Mouse (Mus musculus) hematopoietic stem cell, adult 5-6 weeks (primary cell): ENCODE results near the gene Cdk6. TPM values are rescaled to one million over a fixed set of nuclear protein-coding genes. Genes with fewer than 3 reads are reported as not detected.
A peak's percentile ranks its signal among the peaks of the same experiment; 100 is the strongest.
"Not testable (repeated sequence)": the region's sequence is repeated elsewhere in the genome, so short reads cannot be mapped to it uniquely, and the experiment has no call there.

Experiments
- ATAC-seq, 2 experiments: fragments of 125-278 bp in 1 of 2; replicated peaks in 1 of 2; 2 replicates each; pipeline ENCODE4 v1.8.0; 2016 to 2017; ENCODE audit warnings: inconsistent platforms in 2 of 2, mild to moderate bottlenecking in 2 of 2, moderate number of reproducible peaks in 2 of 2, low read depth in 1 of 2, moderate TSS enrichment in 1 of 2; ENCODE audit not compliant: low FRiP score in 2 of 2, poor library complexity in 2 of 2, severe bottlenecking in 2 of 2, insufficient read depth in 1 of 2, low TSS enrichment in 1 of 2
- total RNA-seq: library from RNA; stranded (forward); fragments of 172-1452, 232-1000 nt; gene quantifications from 2 replicates; pipeline ENCODE4 v1.2.3, GENCODE M21; 2017

Gene Cdk6
- total RNA-seq, 1 experiment from 2014 or later: 171 TPM

DNA sequence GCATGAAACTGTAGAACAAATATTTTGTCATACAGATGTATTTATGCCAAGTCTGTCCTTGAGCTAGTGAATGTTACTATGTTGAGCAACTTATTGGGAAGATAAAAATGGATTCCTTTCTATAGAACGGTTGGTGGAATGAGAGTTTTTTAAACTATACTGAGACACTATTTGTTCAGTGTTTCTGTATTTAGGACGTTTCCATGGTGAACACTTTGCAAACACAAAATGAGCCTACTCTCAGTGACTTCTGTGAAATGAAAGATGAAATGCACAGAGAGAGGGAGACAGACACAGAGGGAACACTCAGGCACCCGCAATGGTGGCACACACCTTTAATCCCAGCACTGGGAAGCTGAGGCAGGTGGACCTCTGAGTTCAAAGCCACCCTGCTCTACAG lies 51.6 kb downstream of the Cdk6 start:
- no peak for ATAC-seq

DNA sequence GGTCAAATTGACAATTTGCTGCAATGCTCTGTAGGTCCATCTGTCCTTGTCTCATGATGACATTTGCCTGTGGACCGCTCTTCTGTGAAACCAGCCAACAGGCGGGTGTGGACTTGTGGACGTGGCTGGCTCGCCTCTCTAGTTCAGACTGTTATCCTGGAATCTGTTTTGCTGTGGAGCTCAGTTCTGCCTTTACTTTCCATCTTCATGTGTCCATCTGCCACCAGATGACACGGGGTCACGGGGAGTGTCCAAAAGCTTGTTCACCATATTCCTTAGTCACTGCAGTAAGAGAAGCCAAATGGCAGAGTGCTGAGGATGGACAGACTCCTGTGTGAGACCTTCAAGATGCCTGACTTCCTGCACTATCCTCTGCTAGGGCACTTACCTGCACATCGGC lies 52.9 kb downstream of the Cdk6 start:
- ATAC-seq: no peak

DNA sequence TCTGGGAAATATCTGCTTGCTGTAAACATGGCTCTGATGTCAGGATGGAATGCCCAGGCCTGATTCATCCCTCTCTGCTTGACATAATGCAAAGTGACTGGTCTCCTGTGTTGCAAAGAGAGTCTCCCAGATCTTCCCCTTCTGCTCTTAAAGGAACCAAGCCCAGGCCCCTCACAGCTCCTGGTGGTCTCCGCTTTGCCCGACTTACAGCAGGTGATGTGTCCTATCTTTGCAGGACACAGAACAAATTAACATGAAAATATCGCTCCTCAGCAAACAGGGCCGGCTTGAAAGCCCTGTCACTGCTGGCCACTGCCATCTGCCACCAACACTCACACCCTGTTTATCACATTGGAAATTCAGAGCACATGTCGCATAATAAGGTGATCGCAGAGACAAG lies 53.7 kb downstream of the Cdk6 start:
- ATAC-seq: no peak

DNA sequence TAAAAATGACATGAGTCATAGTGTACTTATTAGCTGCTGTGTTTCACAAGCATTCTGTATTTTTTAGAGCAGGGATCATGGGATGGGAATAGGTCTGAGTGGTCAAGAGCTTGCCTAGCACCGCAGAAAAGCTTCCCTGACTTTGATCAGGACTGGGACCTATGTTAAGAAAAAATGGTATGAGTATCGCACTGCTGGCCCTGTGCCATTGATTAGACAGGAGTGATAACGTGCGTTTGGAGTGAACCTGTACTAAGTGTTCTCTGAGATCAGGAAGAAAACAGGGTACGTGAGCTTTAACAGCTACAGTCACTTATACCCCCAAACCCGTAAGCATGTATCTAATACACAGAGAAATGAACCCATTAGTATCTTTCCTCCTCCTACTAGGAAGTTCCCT lies 54.9 kb downstream of the Cdk6 start:
- ATAC-seq: no peak

DNA sequence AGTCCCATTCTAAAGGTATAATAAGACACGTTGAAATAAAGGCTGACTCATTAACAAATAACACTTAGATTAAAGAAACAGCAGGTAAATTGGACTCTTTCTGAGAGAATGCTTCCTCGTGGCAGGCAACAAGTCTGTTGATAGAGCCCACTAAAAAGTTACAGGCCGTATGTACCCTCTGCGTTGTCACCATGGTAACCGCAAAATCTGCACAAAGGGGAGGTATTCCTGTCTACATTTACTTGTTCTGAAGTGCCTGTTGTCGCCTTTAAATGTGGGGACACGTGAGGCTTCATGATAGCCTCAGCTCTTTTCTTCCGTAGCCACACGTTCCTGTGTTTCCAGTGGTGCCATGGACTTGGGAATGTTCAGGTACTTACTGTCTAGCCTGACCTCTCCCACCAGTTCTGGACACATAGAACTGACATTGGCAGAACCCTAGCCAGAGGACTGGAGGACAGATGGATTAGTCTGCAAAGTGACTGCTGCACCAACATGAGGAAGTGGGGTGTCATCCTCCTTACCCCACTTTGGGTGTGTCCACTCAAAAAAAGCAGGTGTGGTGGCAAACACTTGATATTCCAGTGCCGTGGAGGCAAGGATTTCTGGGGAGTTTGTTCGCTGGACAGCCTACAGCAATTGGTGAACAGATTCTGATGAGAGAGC lies 55.8 kb downstream of the Cdk6 start:
- 0 out of 4 replicates have a peak, but pooled peaks of 1 of the 2 experiments have one; percentile 16 for ATAC-seq

DNA sequence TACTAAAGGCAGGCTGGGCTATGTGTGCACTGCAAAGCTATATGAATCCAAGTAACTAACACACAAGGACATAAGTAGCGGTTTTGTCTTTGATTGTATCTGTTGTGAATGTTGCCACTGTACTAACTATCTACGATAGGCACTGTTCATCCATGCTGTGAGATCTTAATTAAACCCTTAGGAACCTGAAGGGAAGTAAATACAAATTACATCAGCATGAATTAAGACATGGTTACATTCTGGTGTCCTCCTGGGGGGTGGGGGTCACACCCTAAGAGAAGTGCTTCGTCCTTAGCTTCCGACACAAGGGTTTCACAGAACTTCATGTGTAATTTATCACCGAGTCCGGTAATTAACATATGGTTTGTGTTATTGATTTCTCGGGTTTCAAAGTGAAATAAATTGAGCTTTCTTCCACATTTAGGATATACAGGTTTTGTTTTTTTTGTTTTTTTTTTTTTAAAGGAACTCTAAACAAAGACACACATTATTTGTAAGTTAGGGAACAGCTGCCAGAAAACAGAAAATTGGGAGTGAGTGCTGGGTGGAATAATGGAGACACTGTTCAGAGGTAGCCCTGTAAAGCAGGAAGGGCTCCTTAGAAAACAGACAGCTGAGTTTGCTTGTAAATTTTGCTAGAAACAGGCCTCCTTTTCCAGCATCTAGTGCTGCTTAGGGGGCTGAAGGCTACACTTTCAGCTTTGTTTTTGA lies 58.7 kb downstream of the Cdk6 start:
- ATAC-seq: no peak

DNA sequence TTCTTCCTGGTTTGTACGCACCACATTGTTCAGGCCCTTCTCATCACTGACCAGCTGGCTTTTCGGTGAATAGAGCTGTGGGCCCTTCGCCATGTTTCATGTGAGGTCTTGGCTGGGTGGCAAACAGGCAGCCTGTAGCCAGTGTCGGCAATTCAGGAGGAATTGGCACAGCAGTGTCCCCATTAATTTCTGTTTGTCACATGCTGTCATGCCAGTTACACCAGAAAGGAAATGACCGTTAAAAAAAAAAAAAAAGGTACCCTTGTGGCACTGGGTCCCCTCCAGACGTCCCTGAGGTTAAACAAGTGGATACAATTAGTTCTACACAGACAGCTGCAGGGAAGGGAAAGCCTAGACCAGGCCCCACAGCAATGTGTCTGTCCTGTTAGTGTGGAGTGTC lies 63.8 kb downstream of the Cdk6 start:
- peak; percentile 68 to 82; a peak in 3 of 4 replicates for ATAC-seq

DNA sequence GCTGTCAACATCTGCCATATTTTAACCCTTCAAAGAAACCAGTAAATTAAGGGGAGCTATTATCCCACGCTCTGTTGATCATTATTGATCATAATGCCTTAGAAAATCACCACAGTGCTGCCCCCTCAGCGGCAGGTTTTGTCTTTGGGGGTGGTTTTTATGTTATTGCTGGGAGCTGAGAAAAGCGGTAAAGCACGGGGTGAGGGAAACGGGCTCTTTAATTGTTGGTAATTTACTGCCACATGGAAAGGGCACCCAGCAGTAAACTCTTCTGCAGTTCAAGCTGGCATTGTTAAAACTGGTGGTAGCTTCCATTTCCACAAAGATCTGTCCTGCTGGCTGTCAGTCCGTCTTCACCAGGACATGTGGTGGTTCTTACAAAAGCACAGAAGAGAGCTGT lies 64.2 kb downstream of the Cdk6 start:
- peak; percentile 17 to 21; a peak in 1 of 4 replicates for ATAC-seq

DNA sequence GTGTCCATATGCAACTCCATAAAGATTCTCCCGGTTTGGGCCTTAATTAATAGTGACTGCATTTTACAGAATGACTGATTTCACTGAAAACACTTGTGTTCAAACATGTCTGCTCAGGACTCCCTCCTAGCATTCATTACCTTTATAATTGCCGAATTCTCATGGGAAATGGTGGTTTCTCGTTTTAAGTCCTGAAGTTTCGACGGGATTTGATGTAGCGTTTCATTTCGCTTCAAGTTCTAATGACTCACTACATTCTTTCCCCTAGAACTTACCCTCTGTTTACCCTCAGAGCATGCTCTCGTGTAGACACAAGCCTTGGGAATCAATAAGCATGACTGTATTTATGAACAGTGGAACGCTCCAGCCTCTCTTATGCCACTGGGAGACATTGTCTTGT lies 66.6 kb downstream of the Cdk6 start:
- ATAC-seq: no peak

DNA sequence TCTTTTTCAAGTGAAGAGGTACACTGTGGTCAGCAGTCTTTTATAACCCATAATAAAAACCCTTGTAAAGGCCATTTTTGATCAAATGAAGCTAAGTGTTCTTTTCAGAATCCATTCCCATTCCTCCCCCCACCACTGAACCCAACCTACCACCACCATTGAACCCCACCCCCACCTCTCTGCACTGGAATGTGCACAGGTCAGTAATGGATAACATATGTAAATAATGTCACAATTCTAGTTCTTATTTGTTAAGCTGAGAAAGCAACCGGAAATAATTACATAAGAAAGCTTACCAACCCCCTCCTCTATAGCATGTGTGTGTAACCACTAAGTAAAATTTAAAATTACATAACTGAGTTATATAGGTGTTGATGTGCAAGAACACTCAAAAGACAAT lies 76.9 kb downstream of the Cdk6 start:
- ATAC-seq: not testable (repeated sequence)

DNA sequence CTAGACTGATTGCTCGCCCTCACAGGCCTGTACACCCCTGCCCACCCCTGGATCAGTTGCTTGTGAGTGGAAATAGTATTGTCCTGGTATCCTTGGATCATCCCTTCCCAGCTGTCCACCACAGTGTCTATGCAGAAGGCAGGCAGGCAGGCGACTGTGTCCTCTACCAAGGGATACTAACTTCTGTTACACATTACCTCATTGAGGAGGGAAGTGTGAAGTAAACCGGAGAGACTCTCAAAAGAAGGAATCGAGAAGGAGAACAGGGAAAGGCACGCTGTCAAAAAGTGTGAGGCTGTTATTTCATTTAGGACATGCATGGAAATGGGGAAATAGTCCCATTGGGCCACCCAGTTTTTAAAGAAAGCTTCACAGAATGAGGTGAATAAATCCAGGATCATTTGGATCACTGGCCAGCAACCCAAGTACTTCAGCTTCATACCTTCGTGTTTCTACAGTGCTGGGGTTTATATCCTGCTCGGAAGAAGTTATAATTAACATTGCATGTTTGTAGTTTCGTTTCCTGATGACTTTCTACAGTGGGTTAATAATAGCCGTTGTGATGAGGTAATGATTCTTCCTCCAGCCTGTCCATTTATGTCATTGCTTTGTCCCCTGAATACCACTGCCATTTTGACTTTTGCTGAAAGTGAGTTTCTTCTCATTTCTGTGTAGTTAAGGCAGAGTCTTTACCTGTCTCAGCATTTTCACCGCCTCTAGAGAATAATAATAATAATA lies 79.0 kb downstream of the Cdk6 start:
- peak in 1 of 2 experiments; percentile 45; a peak in 2 of 4 replicates for ATAC-seq

DNA sequence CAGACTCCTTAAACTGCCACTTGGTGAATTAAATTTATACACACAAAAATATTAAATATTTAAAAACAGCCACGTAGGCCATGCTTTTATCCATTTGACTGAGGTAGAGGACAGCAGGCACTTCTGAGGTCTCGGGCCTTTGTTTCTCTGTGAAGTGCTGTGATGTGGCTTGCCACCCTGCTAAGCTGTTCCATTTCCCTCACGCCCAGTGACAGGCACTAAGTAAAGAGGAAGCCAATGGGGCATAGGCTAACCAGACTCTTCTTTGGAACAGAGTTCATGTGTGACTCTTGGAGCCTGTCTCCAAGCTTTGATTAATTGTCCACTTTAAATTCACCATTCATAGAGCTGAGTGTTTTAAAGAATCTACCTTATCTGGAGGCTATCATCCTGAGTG lies 79.5 kb downstream of the Cdk6 start:
- ATAC-seq: peak; percentile 69 to 90; a peak in 3 of 4 replicates

DNA sequence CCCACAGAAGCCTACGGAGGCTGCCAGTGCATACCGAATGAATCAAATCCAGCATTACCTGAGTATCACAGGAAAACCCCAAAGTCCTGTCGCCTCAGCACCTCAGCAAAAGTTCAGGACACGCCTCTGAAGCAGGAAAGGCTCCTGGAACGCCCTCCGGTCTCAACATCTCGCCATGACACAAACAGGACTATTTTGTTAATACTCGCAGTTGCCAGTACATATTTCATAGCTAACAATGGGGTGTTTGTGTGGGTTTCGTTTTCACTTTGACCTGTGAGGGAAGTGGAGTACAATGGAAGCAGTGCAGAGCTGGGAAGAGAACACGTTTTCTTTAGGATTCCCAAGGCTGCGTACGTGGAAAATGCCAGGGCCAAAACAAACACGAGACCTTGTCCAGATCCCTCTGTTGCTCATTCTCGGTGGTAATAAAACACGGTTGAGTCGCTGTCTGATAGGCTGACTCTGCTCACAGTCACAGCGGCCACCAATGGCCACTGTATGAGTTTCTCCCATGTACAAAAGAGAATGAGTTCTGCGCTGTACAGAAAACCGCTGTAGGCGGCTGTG lies 91.9 kb downstream of the Cdk6 start:
- not testable (repeated sequence) for ATAC-seq

DNA sequence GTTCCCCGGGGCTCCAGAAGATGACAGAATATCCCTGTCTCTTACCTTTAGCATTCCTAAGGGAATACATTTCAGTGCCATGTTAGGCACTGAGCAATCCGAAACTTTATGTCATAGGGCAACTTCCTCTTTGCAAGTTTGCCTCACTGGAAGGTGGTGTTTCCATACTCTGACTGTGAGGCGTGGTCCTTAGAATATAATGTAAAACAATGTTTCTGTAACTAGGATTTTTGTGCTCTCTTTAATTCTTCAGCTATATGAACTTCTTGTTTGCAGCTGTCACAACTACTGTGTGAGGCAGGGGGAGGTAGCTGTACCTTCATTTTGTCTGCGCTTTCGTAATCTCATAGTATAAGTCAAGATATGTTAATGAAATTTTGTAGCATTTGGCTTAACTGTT lies 92.8 kb downstream of the Cdk6 start:
- ATAC-seq: not testable (repeated sequence)

DNA sequence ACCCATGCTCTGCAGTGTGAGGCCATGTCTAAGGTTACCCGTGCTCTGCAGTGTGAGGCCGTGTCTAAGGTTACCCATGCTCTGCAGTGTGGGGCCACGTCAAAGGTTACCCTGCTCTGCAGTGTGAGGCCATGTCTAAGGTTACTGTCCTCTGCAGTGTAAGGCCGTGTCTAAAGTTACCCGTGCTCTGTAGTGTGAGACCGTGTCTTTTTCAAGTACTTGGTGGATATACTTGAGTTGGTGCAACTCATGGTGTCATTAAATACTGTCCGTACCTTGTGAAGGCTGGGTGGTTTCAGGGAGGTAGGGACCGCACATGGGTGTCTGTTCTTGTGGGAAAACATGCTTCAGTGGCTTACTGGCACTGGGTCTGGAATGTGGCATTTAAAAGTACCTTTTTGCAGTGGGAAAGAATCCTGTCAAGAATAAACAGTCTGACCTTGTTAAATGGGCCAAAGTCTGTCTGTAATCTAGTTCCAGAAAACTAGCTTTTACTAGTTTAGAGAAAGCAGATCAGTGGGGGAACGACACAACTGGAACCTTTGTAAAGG lies 97.2 kb downstream of the Cdk6 start:
- ATAC-seq: not testable (repeated sequence)

DNA sequence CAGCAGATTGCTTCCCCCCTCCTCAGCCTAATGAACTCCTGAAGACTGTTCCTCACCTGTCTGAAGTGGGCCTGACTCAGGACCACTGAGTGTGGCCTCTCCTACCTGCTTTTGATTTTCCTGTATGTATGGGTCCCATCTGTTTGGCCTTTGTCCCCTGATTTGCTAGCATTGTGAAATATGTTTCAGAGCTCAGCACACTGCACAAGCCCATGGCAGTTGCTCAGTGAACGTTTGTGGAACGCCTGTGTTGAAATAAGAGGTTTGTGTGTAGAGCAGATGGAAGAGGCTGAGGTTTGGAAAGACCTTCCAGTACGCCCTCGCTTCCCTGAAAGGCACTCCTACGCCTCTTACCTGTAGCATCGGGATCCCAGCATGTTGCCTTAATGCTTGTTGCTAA lies 98.1 kb downstream of the Cdk6 start:
- not testable (repeated sequence) for ATAC-seq

DNA sequence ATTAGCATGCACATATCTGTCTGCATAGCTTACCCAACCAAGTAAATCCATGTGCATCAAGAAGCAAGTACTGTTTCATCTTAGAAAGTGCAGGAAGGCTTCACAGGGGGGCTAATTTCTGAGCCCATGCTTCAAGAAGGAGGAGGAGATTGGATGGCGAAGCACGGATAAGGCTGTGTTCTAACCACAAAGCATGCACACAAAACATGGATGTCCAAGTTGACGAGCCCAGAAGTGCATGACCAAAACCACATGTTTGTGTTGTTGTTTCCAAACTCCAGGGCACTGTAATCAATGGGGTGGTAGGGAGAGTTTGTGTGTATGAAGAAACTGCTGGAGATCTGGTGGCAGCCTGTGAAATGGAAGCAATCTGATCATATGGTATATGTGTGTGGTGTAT lies 101.2 kb downstream of the Cdk6 start:
- ATAC-seq: not testable (repeated sequence)

DNA sequence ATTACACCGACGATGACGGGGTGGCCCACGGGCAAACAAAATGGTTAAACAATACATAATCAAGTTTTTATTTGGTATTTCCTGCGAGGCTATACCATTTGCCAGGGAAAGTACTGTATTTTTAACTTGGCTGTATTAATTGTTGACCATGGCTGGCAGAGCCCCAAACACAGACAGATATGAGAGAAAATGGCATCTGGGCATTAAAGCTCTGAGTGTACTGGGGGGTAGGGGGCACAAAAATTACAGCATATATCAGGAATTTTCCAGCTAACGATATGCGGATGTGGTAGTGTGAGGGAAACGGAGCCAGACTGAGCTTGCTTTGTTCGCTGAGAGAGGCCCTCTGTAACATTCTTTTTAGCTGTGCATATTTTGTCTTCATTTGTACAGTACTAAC lies 109.9 kb downstream of the Cdk6 start:
- not testable (repeated sequence) for ATAC-seq
